Mouse (Mus musculus) kidney, adult 11 months (tissue): ENCODE data around the gene Rragd.
"Not testable (repeated sequence)": the region's sequence is repeated elsewhere in the genome, so short reads cannot be mapped to it uniquely, and the experiment has no call there.

Source experiments
- DNase-seq: peaks from one replicate; pipeline ENCODE4 v3.0.0; 2022

Rragd gene

GRCm38 (mm10) chr4:32987006-32987405 lies 4.2 kb downstream of the Rragd start:
- DNase-seq: no peak

- DNase-seq: no peak
Observed at GRCm38 (mm10) chr4:32989346-32989745, 6.5 kb downstream of the Rragd start.

- no peak for DNase-seq
Observed at GRCm38 (mm10) chr4:32994168-32994567, 11.3 kb downstream of the Rragd start.

GRCm38 (mm10) chr4:32996083-32996482 lies 13.2 kb downstream of the Rragd start:
- DNase-seq: no peak

GRCm38 (mm10) chr4:32997571-32997970 lies 14.7 kb downstream of the Rragd start:
- DNase-seq: no peak

GRCm38 (mm10) chr4:32998996-32999395 lies 16.2 kb downstream of the Rragd start:
- peak; percentile 36 for DNase-seq

- no peak for DNase-seq
Observed at GRCm38 (mm10) chr4:33002081-33002480, 19.2 kb downstream of the Rragd start.

GRCm38 (mm10) chr4:33005595-33006470 lies 23.0 kb downstream of the Rragd start:
- DNase-seq: not testable (repeated sequence)

GRCm38 (mm10) chr4:33006844-33007243 lies 24.0 kb downstream of the Rragd start:
- no peak for DNase-seq

GRCm38 (mm10) chr4:33007443-33008217 lies 24.8 kb downstream of the Rragd start:
- DNase-seq: peak; percentile 13

GRCm38 (mm10) chr4:33010078-33010477 lies 27.2 kb downstream of the Rragd start:
- no peak for DNase-seq

- no peak for DNase-seq
Observed at GRCm38 (mm10) chr4:33012484-33012883, 29.6 kb downstream of the Rragd start.

- peak; percentile 82 for DNase-seq
Observed at GRCm38 (mm10) chr4:33018361-33018999, 35.6 kb downstream of the Rragd start.

GRCm38 (mm10) chr4:33024420-33024819 lies 41.6 kb downstream of the Rragd start:
- no peak for DNase-seq

- no peak for DNase-seq
Observed at GRCm38 (mm10) chr4:33029104-33029503, 46.3 kb downstream of the Rragd start.

GRCm38 (mm10) chr4:33030264-33031194 lies 47.7 kb downstream of the Rragd start:
- no peak for DNase-seq

- DNase-seq: peak; percentile 89
Observed at GRCm38 (mm10) chr4:33031195-33031960, 48.5 kb downstream of the Rragd start, which contains the start of gene Ube2j1. Gene Ube2j1, plus strand, starts transcription at chr4:33031416.

- no peak for DNase-seq
Observed at GRCm38 (mm10) chr4:33032045-33032444, 49.2 kb downstream of the Rragd start.

GRCm38 (mm10) chr4:33033515-33033914 lies 50.7 kb downstream of the Rragd start:
- no peak for DNase-seq

- DNase-seq: no peak
Observed at GRCm38 (mm10) chr4:33039826-33040225, 57.0 kb downstream of the Rragd start.

- DNase-seq: no peak
Observed at GRCm38 (mm10) chr4:33049601-33050000, 66.8 kb downstream of the Rragd start.
